Mouse (Mus musculus) CH12F3 (cell line): ENCODE data around the gene Pex19.

Experiments used
- in situ Hi-C: fragments of 300-500 bp; cut with MboI; formaldehyde crosslinking; loops from 2 replicates; pipeline ENCODE4 v1.14.3; 2020; ENCODE audit warnings: low sequenced_read_pairs

Gene Pex19

DNA sequence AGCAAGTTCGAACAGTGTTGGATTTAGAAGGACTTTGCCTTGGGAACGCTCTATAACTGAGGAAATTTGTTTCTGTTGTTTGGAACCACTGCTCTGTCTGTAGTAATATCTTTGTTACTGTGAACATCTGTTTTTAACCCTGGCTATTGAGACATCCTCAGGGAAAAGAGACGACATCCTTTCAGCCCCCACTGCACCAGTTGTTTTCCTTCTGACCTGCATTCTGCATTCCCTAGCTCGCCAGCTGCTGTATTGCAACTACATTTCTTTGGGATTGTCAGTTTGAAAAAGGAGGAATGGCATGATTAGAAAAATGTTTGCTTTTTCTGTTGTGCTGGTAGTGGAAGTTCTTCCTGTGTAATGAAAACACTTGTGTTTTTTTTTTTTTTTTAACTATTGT lies 54.3 kb downstream of the Pex19 start:
- in situ Hi-C loops = no loop called here

DNA sequence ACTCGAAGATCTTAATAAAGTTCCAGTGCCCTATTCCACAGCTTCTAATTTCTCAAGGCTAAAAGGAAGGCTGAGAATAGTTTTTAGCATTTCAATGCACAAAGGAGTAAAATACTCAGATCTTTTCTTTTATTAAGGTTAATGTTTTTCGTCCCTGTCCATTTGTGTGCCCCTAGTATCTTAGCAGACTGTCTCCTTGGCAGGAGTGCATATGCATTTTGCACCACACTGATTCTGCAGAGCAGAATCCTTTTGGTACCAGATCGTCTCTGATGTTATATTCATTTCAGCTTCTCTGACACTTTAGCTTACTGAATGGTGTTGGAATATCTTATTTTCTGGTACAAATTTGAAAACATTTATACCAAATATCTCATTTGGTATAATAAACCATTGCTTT lies 55.2 kb downstream of the Pex19 start:
- in situ Hi-C loops = no loop called here

DNA sequence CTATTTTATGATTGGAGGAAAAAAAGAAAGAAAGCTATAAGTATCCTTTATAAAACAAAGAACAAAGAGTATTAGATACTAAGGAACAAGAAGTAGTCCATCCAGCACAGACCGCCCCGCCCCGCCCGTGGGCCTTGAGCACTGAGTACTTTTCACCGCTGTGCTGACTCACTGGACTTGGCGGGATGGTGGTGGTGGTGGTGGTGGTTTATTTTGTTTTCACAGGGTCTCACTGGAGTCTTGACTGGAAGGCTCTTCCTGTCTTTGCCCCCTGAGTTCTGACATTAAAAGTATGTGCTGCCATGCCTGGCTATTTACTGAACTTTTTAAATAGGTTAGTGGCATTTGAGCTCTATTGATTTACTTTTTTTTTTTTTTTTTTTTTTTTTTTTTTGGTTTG lies 56.5 kb downstream of the Pex19 start:
- in situ Hi-C loops = no loop called here

DNA sequence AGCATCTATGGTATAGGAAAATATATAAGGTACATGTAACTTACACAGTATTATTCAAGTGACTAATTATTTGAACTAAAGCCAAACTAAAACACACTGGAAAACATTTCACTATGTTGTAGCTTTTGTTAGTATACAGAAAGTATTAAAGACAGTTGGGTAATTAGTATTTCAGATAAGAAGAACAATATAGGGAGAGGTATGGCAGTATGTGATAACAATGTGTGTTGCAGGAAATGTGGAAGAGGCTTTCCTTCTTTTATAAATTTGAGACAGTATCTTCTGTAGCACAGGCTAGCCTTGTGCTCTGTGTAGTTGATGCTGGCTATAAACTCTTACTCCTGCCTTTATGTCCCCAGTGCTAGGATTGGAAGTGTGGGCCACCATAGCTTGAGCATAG lies 57.4 kb downstream of the Pex19 start:
- in situ Hi-C loops = no loop called here
